Mouse (Mus musculus): ENCODE measurements around the gene Fiz1.

- no peak for TF ChIP-seq CTCF (IDR thresholded peaks at IDR 0.05; ENCODE audit: extremely low read depth, insufficient read depth, low read length)
- TF ChIP-seq POLR2A (IDR thresholded peaks at IDR 0.05; ENCODE audit: extremely low read depth, insufficient read depth, low read length) = no peak
Observed at GRCm38 (mm10) chr7:5035628-5036027, 21.1 kb upstream of the Fiz1 start.
